Mouse (Mus musculus) midbrain, embryonic 12.5 days (tissue): ENCODE results near the gene Gabarap. TPM values are rescaled to one million over a fixed set of nuclear protein-coding genes. Genes with fewer than 3 reads are reported as not detected.
A peak's percentile ranks its signal among the peaks of the same experiment; 100 is the strongest.
"Not testable (repeated sequence)": the region's sequence is repeated elsewhere in the genome, so short reads cannot be mapped to it uniquely, and the experiment has no call there.

Experiments used
- ATAC-seq: fragments of 200-750 bp; cut with Nextera tagmentation; 2 replicates; pipeline ENCODE4 v1.8.0; 2017; ENCODE audit warnings: low read depth, moderate TSS enrichment, moderate library complexity; ENCODE audit not compliant: low FRiP score
- H3K27ac ChIP-seq: fragments of 300-500 bp; sonication (generic); replicated peaks from 2 replicates; pipeline ENCODE4 v1.5.1; 2016; ENCODE audit warnings: mild to moderate bottlenecking
- H3K27me3 ChIP-seq: fragments of 300-500 bp; sonication (generic); 2 replicates; pipeline ENCODE4 v1.6.1; 2016; ENCODE audit warnings: mild to moderate bottlenecking
- H3K36me3 ChIP-seq: fragments of 300-500 bp; sonication (generic); 2 replicates; pipeline ENCODE4 v1.6.1; 2016
- H3K4me1 ChIP-seq: fragments of 300-500 bp; sonication (generic); 2 replicates; pipeline ENCODE4 v1.6.1; 2016
- H3K4me2 ChIP-seq: fragments of 300-500 bp; sonication (generic); replicated peaks from 2 replicates; pipeline ENCODE4 v1.6.1; 2016; ENCODE audit warnings: mild to moderate bottlenecking, moderate library complexity
- H3K4me3 ChIP-seq: fragments of 300-500 bp; sonication (generic); 2 replicates; pipeline ENCODE4 v1.5.1; 2016; ENCODE audit warnings: mild to moderate bottlenecking
- H3K9ac ChIP-seq: fragments of 300-500 bp; sonication (generic); replicated peaks from 2 replicates; pipeline ENCODE4 v1.6.1; 2016; ENCODE audit warnings: mild to moderate bottlenecking, moderate library complexity
- H3K9me3 ChIP-seq: fragments of 300-500 bp; sonication (generic); 2 replicates; pipeline ENCODE4 v1.6.1; 2016; ENCODE audit warnings: mild to moderate bottlenecking
- WGBS: fragments of 180-500 bp; shearing (Covaris S2); methylation state at CpG from one replicate; pipeline ENCODE4 v1.1.7; 2016; 5-methylcytosine and 5-hydroxymethylcytosine counted together
- polyA plus RNA-seq: library from polyadenylated mRNA; unstranded; fragments of >200 nt; fragmentation: Nextera tagmentation; extraction: Ambion mirVana; gene quantifications from 2 replicates; pipeline ENCODE4 v1.2.1, GENCODE M21; 2016

Gene Gabarap
- polyA plus RNA-seq, result 552 and 567 TPM in 2 replicates

DNA sequence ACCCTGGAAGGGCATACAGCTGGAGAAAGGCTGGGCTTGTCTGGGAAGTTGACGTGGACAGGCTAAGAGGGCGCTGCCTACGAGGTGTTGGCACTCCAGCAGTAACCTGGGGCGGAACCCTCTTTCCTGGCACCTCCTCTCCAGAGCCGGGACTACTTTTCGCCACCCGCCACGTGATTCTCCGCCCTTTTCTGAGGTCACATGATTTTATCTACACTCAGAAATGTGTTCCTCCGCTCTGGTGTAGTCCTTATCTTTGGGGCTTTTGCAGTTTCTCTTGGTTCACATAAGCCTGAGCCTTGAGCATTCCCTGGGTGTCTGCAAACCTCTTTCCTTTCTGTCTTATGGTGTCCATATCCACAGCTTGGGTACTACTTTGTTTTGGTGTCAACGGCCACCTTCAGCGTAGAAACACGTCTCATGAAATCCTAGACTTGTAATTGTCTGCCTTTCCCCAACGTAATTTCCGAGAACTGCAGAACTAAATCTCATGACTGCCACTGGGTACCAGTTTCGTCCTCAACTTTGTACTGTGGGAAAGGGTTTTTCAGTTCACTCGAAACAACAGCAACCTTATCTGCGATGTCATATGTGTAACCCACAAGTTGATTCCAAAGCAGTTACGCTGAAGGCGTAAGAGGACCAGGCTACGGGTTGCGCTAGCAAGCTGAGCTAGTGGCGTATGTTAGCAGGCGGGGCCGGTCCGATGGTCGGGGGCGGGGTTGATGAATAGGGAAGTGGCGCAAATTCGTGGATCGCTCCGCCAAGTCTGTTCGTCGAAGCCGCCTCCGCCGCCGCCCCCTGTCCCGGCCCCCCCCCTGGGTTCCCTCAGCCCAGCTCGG is at the start of gene Gabarap:
Gene Gabarap (plus strand): TSS at position 294 of the 842 bp plus-strand sequence.
- H3K9me3 ChIP-seq, result no peaks in the 10 kb centered on the region
- H3K27ac ChIP-seq, result peak within 1 kb of the TSS; percentile 92
- peak within 1 kb of the TSS; percentile 80 for H3K4me2 ChIP-seq
- under 1% methylated on average over 40 of the region's 40 CpGs for WGBS
- H3K9ac ChIP-seq, result peak within 1 kb of the TSS; percentile 94
- H3K4me1 ChIP-seq, result peaks cover 19% of the 10 kb centered on the region
- H3K4me3 ChIP-seq, result peak within 1 kb of the TSS; percentile 81
- ATAC-seq, result peak; percentile 45
- no peaks in the 10 kb centered on the region for H3K27me3 ChIP-seq
- peaks cover 57% of the 10 kb centered on the region for H3K36me3 ChIP-seq

DNA sequence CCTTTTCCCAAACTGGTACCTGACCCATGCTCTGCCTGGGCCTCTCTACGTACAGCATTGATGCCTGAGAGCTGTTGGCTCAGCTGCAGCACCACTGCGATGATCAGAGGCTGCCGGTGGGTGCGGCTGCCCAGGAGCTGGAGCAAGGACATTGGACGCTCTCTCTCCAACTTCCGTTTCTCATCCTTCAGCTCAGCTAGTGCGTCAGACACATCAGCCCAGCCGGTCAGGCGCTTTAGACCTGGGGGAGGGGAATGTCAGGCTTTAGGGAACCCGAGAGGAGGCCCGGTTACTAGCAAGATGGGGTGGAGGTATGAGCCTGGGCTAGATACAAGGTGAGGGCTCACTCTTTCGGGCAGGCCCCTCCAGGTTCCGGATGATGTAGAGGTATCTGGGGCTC is 45.7 kb upstream of the Gabarap start:
- no peak for ATAC-seq
- Histone ChIP-seq H3K4me2 (no peak overlapping the region), H3K9ac (no peak overlapping the region), H3K4me1 (peaks cover 17% of the 10 kb centered on the region), H3K27me3 (peaks cover 9% of the 10 kb centered on the region), H3K4me3 (no peak overlapping the region), H3K27ac (no peak overlapping the region), H3K9me3 (no peaks in the 10 kb centered on the region), H3K36me3 (peaks cover 10% of the 10 kb centered on the region; the same call in 1 of the 2 replicates)
- WGBS, result 75% methylated on average over 13 of the region's 13 CpGs

DNA sequence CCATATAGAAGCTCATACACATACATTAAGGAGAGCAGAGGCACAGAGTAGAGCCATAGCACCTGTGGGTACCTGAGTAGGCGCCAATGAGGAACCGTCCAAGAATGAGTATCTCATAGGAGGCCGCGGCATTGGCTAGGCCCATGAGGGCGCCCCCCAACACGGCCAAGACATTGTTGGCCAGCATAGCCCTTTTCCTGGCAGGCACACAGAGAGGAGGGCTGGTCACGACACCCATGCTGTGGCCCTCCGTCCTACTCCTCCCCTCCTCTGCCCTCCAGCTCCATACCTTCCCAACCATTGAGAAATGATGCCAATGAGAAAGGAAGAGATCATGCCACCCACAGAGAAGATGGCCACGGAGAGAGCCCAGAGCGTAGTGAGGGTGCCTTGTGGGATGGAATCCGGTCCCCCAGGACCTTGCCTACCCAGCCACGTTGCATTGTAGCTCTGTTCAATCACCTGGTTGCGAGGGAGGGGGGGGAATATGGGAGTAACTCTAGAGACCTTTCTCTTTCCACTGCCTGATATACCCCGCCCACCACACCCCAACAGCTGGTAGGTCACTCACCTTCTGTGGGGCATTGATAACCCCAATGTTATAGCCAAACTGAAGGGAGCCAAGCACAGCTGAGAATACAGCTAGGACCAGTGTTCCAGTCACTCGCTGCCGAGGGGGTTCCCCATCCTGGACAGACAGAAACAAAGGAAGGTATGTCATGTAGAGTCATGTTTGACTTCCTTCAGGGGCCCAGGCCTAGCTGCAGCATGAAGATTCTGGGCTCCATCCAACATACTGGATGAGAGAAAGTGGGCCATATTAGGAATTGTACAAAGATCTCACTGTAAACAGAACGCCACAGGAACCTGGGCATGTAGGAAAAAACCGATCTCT is 44.7 kb upstream of the Gabarap start:
- Histone ChIP-seq H3K36me3 (peaks cover 10% of the 10 kb centered on the region; the same call in 1 of the 2 replicates), H3K4me3 (no peak overlapping the region), H3K27ac (no peak overlapping the region), H3K9ac (no peak overlapping the region), H3K4me2 (peak overlapping the region; percentile 64; the same call in 1 of the 2 replicates), H3K9me3 (no peaks in the 10 kb centered on the region), H3K27me3 (peaks cover 5% of the 10 kb centered on the region), H3K4me1 (peaks cover 17% of the 10 kb centered on the region)
- 93% methylated on average over 18 of the region's 18 CpGs for WGBS
- no peak for ATAC-seq

DNA sequence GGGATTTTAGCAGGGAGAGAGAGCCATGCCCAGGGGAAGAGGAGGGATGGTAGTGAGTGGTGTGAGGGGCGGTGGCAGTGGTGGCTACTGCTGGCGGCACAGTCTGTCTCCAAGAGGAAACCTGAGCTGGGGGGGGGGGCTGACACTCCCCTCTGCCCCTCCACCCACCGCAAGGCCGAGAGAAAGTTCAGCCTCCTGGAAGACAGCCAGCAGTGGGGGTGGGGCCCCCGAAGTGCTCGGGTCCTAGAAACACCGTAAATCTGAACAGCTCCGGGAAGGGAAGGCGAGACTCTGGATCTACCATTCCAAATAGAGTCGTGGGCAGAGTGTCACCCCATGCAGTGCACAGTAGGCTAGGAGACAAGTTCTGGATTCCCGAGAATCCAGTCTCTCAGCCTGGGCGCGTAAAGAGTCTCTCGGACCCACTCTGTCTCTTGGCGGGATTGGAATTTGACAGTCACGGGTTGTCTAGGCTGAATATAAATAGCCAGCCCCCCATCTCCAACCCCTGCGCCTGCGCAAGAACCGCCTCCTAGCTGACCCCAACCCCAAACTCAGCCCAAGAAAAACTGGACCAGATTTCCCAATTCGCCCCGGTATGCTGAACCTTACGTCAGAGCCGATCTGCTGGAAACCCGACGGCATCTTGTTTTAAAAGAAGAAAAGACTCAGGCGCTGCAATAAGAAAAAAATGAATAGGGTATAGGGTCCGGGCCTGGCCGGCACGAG is 43.4 kb upstream of the Gabarap start:
- Histone ChIP-seq H3K27ac (no peak overlapping the region), H3K9me3 (no peaks in the 10 kb centered on the region), H3K4me3 (peak overlapping the region; percentile 49), H3K36me3 (peaks cover 10% of the 10 kb centered on the region; the same call in 1 of the 2 replicates), H3K9ac (peak overlapping the region; percentile 45; the same call in 1 of the 2 replicates), H3K27me3 (peaks cover 11% of the 10 kb centered on the region), H3K4me2 (peak overlapping the region; percentile 64), H3K4me1 (peaks cover 17% of the 10 kb centered on the region)
- peak; percentile 56 for ATAC-seq
- 3% methylated on average over 29 of the region's 29 CpGs for WGBS

DNA sequence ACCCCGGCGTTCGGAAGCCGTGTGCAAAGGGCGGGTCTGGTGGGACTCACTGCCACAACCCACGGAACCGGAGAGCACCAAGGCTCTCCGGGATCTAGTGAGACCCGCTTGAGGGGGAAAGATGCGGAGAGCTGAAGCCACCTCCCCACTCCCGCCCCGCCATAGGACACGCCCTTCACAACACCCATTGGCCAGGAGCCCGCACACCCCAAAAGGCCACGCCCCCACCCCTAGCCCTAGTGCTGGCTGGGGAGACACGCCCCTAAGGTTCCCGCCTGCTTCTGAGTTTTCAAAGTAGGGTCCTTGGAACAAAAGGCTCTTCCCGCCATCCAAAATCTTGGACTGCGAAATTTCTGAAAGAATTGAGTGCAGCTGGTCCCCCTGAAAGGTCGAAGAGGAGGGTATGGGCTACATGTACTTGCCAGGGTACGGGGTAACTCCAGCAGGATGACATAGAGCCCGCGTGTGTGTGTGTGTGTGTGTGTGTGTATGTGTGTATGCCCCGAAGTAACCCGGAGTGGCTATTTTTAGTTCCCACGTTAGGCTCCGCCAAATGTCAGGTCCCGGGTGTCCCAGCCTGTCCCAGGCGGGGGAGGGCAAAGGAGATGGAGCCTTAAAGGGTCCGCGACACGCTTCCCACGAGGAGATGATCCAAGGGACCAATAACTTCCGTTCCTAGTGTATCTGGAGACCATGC is 42.7 kb upstream of the Gabarap start, which contains the start of gene Slc2a4:
Gene Slc2a4 (minus strand): TSS at position 123 of the 697 bp plus-strand sequence.
- H3K4me3 ChIP-seq, result peak within 1 kb of the TSS; percentile 49
- WGBS, result under 1% methylated on average over 33 of the region's 34 CpGs
- H3K27ac ChIP-seq, result peak within 1 kb of the TSS; percentile 69
- peaks cover 17% of the 10 kb centered on the region for H3K4me1 ChIP-seq
- H3K4me2 ChIP-seq, result peak within 1 kb of the TSS; percentile 64
- peaks cover 11% of the 10 kb centered on the region for H3K27me3 ChIP-seq
- no peaks in the 10 kb centered on the region for H3K9me3 ChIP-seq
- peak; percentile 93 for ATAC-seq
- peak within 1 kb of the TSS; percentile 47 for H3K9ac ChIP-seq
- peaks cover 10% of the 10 kb centered on the region; the same call in 1 of the 2 replicates for H3K36me3 ChIP-seq

DNA sequence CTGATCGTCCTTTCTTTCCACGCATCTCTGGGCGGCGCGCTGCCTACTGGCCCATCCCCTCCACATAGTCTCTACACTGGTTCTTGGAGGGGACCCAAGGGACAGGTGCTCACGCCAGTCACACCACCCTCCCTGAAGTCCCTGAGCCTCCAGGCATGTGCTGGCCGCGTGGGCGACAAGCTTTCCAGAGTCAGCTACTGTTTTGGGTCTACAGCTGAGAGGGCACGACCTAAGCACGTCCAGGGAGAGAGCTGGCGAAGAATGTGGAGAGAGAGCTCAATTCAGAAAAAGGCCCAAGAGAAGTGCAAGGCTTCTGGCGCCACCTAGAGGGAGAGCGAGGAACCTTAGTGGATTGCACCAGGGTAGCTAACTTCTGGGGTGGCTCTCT is 42.2 kb upstream of the Gabarap start:
- WGBS, result under 1% methylated on average over 14 of the region's 14 CpGs
- ATAC-seq, result peak; percentile 63
- peak overlapping the region; percentile 47 for H3K9ac ChIP-seq
- peak overlapping the region; percentile 49 for H3K4me3 ChIP-seq
- peaks cover 11% of the 10 kb centered on the region for H3K27me3 ChIP-seq
- no peaks in the 10 kb centered on the region for H3K9me3 ChIP-seq
- peak overlapping the region; percentile 69 for H3K27ac ChIP-seq
- peaks cover 10% of the 10 kb centered on the region; the same call in 1 of the 2 replicates for H3K36me3 ChIP-seq
- peaks cover 17% of the 10 kb centered on the region for H3K4me1 ChIP-seq
- H3K4me2 ChIP-seq, result peak overlapping the region; percentile 64

DNA sequence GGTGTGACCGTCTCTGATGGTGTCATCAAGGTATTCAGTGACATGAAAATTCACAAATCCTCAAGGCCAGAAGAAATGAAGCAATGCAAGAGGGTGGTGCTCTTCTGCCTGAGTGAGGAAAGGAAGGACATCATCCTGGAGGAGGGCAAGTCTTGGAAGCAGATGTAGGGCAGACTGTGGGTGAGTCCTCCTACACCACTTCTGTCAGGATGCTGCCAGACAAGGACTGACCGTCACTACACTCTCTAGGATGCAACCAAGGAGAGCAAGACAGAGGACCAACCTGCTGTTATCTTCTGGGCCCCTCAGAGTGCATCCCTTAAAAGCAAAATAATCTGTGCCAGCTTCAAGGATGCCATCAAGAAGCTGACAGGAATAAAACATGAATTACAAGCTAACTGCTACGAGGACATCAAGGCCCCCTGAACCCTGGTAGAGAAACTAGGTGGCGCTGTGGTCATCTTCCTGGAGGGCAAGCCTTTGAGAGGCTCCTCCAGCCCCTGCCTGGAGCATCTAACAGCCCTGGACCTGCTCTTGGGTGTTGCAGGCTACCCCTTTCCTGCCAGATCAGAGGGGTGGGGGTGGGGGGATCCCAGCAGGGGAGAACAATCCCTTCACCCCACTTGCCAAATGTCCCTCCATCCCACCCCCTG is 40.0 kb upstream of the Gabarap start:
- H3K27me3 ChIP-seq, result peaks cover 16% of the 10 kb centered on the region
- no peak overlapping the region for H3K4me2 ChIP-seq
- 40% methylated on average over 4 of the region's 4 CpGs for WGBS
- H3K27ac ChIP-seq, result no peak overlapping the region
- peaks cover 17% of the 10 kb centered on the region for H3K4me1 ChIP-seq
- ATAC-seq, result no peak
- H3K4me3 ChIP-seq, result no peak overlapping the region
- no peaks in the 10 kb centered on the region for H3K36me3 ChIP-seq
- H3K9me3 ChIP-seq, result no peaks in the 10 kb centered on the region
- no peak overlapping the region for H3K9ac ChIP-seq

DNA sequence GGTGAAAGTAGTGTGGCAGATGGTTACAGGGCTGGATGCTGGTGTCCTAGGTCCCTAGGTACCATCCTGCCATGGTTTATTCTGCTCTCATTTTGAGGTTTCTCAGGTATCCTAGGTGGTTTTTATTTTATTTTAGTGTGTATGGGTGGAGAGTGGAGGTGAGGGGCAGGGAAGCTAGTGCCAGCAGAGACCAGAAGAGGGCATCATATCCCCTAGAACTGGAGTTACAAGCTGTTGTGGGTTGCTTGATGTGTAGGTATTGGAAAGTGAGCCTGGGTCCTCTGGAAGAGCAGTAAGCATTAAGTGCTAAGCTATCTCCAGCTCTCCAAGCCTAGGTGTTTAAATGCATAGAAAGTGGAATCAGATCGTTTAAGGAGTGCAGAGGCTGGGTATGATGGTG is 38.7 kb upstream of the Gabarap start:
- H3K4me3 ChIP-seq, result no peak overlapping the region
- H3K27ac ChIP-seq, result no peak overlapping the region
- H3K9ac ChIP-seq, result no peak overlapping the region
- peaks cover 14% of the 10 kb centered on the region for H3K4me1 ChIP-seq
- 46% methylated on average over 1 of the region's 1 CpGs for WGBS
- no peak overlapping the region for H3K4me2 ChIP-seq
- H3K36me3 ChIP-seq, result no peaks in the 10 kb centered on the region
- no peaks in the 10 kb centered on the region for H3K9me3 ChIP-seq
- H3K27me3 ChIP-seq, result peaks cover 16% of the 10 kb centered on the region
- no peak for ATAC-seq

DNA sequence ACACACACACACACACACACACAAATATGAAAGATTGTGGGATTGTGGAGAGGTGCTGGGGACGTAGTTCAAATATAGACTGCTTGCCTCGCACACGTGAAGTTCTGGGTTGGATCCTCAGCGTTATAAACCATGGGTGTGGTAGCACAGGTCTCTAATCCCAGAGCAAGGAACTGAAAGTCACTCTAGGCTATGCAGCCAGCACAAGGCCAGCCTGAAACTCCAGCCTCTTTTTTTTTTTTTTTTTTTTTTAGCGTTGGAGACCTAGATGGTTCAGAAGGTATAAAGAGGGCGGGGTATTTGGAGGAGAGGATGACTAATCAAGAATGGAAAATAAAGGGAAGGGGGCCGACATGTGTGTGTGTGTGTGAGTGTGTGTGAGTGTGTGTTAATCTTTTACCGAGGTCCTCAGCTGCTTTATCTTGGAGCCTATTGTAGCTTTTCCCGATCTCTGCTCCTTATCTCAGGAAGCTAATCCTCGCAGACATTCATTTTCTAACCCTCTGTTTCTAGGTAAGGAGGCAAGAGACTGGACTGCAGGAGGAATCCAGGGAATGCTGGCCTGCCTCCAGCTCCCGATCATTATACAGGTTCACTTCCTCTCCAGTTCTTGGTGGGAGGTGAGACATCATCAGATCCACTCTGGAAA is 37.6 kb upstream of the Gabarap start:
- no peaks in the 10 kb centered on the region for H3K36me3 ChIP-seq
- no peak for ATAC-seq
- peaks cover 4% of the 10 kb centered on the region for H3K4me1 ChIP-seq
- H3K27ac ChIP-seq, result no peak overlapping the region
- H3K27me3 ChIP-seq, result peaks cover 21% of the 10 kb centered on the region
- WGBS, result 71% methylated on average over 11 of the region's 11 CpGs
- no peak overlapping the region for H3K4me2 ChIP-seq
- no peak overlapping the region for H3K4me3 ChIP-seq
- no peaks in the 10 kb centered on the region for H3K9me3 ChIP-seq
- no peak overlapping the region for H3K9ac ChIP-seq

DNA sequence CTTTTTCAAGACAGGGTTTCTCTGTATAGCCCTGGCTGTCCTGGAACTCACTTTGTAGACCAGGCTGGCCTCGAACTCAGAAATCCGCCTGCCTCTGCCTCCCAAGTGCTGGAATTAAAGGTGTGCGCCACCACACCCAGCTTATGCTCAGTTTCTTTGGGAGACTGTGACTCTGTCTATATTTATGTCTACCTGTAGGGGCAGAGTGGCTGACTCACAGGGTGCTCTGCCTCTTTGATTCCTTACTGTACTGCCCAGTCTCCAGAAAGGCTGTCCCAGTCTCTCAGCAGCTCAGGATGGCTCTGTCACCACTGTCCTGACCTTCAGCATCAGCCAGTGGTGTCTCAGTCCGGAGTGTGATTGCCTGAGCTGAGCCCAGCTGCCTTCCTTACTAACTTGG is 35.3 kb upstream of the Gabarap start:
- not testable (repeated sequence) for H3K36me3 ChIP-seq, H3K9me3 ChIP-seq, H3K9ac ChIP-seq, H3K4me1 ChIP-seq, H3K4me2 ChIP-seq, H3K27ac ChIP-seq, ATAC-seq, H3K4me3 ChIP-seq
- H3K27me3 ChIP-seq, result peaks cover 16% of the 10 kb centered on the region
- 75% methylated on average over 4 of the region's 4 CpGs for WGBS
